Mouse (Mus musculus) lung, adult 2 months (tissue): ENCODE data around the gene Iqcd. TPM values are rescaled to one million over a fixed set of nuclear protein-coding genes. Genes with fewer than 3 reads are reported as not detected.

ENCODE experiments used
- DNase-seq: peaks from one replicate; pipeline ENCODE4 v3.0.0; 2022
- H3K4me1 ChIP-seq: fragments of 200-500 bp; 2 replicates; pipeline ENCODE4 v1.6.1; 2011; ENCODE audit warnings: low read length; ENCODE audit not compliant: control insufficient read depth, insufficient read depth
- H3K4me3 ChIP-seq: fragments of 200-500 bp; replicated peaks from 2 replicates; pipeline ENCODE3; 2011; ENCODE audit warnings: low read depth, mild to moderate bottlenecking, control low read depth, low read length; ENCODE audit errors: extremely low read depth
- CTCF ChIP-seq: fragments of 200-500 bp; IDR thresholded peaks from 2 replicates; pipeline ENCODE4 v1.5.1; 2011; ENCODE audit warnings: mild to moderate bottlenecking, low read length, control low read depth; ENCODE audit not compliant: insufficient read depth
- POLR2A ChIP-seq: fragments of 200-500 bp; IDR thresholded peaks from 2 replicates; pipeline ENCODE4 v1.6.1; 2011; ENCODE audit warnings: low read depth, mild to moderate bottlenecking, control low read depth, low read length, borderline replicate concordance; ENCODE audit errors: extremely low read depth
- WGBS: fragments of 180-500 bp; shearing (Covaris S2); methylation state at CpG from one replicate; pipeline ENCODE4 v1.1.7; 2018; 5-methylcytosine and 5-hydroxymethylcytosine counted together
- polyA plus RNA-seq: library from polyadenylated mRNA; depleted of rRNA; stranded (reverse); fragments of >200 nt; gene quantifications from 2 replicates; pipeline ENCODE4 v1.2.3, GENCODE M21; 2012

Gene Iqcd
- polyA plus RNA-seq, 1 experiment: 2.4 TPM

DNA sequence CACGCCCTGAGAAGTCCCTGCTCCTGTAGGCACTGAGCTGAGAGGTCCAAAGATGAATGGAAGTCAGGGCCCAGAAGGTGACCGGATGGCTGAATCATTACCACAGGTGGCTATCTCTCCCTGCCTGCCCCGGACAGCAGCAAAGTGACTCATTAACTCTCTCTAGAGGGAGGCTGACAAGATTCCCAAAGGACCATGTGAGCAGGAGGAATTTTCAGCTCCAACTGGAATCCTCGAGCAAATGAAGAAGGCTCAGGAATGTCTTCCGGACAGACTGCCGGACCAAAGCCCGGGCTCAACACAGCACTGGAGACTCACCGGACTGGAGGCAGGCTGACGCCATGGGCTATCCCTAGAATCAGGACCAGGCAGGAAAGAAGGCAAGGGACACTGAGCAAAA, 6.8 kb upstream of the Iqcd start:
- no peak for DNase-seq
- WGBS: 61% methylated on average over 9 of the region's 9 CpGs
- no peak for TF ChIP-seq CTCF
- TF ChIP-seq POLR2A: no peak
- H3K4me1 ChIP-seq: peaks cover 19% of the 10 kb centered on the region
- H3K4me3 ChIP-seq: no peak overlapping the region

DNA sequence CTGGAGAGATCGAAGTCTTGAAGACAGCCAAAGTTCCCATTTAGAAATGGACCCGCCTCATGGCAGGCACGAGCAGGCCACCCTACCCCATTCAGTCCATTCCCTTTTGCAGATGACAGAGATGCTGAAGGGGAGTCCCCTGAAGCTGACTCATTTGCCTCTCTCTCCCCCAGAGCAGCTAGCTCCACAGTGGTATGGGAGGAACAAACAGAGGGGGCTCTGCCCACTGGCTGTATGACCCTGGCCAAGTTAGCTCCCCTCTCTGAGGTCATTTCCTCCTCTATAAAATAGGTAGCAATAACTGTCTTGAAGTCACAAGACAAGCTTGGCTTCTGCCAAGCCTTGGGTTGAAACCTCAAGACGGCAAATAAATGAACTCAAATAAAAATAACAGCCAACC, 5.3 kb upstream of the Iqcd start:
- Histone ChIP-seq H3K4me3 (no peak overlapping the region), H3K4me1 (peaks cover 20% of the 10 kb centered on the region)
- 58% methylated on average over 4 of the region's 4 CpGs for WGBS
- DNase-seq: no peak
- no peak for TF ChIP-seq POLR2A
- no peak for TF ChIP-seq CTCF

DNA sequence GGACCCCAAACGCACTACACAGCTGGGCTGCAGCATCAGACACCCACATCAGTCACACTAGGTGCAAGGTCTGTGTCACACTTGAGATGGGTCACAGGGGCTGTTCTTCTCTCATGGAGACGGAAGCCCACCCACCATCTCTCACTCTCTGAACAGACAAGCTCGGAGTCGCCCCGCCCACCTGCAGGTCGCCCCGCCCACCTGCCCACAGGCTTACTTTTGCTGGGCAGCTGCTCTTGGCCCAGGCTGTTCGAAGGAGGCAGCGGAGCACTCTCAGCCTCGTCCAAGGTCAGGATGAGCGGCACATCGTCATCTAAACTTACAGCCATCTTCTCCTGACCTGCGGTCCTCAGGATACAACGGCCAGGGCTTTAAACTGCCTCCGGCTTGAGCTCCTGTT, 3.8 kb upstream of the Iqcd start:
- H3K4me3 ChIP-seq: no peak overlapping the region
- TF ChIP-seq CTCF (no peak), POLR2A (no peak)
- peaks cover 19% of the 10 kb centered on the region for H3K4me1 ChIP-seq
- 66% methylated on average over 15 of the region's 15 CpGs for WGBS
- no peak for DNase-seq

DNA sequence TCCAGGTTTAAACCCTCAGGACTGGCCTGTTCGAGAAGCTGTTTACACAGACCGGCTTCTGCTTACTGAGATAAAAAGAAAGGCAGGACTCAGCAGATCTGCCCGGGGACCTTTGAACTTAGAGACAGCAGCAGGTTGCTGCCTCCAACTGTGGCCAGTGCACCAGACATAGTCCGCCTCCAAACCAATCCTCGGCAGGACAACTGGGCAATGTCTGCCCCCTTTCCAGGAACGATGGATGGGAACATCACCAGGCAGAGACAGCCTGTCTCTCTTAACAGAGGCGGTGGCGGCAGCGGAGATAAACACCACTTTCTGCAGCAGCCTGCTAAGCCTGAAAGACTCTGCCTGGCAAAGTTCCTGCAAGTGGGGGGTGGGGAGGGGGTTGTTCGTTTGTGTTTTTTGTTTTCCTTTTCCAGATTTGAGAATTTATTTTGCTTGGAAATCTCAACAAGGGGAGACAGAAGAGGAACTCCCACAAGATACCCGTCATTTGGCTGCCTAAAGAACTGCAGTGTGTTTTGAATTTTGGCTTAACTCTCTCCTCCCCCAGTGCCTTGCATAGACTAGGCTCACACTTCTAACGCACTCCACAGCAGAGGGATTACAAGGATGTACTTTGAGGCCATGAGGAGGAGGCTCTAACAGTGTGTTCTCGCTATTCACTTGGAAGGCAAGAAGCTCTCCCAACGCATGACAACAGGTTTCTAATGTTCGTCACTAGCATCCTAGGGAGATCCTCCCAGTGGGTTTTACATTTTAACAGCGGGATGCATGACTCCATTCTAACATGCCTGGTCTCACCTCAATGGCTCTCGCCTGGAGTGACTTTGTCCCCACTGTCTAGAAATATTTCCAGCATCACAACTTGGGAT, 1.8 kb upstream of the Iqcd start:
- no peak for DNase-seq
- Histone ChIP-seq H3K4me1 (peaks cover 18% of the 10 kb centered on the region), H3K4me3 (peak overlapping the region; percentile 94)
- no peak for TF ChIP-seq POLR2A
- TF ChIP-seq CTCF: no peak
- WGBS: 7% methylated on average over 17 of the region's 17 CpGs

DNA sequence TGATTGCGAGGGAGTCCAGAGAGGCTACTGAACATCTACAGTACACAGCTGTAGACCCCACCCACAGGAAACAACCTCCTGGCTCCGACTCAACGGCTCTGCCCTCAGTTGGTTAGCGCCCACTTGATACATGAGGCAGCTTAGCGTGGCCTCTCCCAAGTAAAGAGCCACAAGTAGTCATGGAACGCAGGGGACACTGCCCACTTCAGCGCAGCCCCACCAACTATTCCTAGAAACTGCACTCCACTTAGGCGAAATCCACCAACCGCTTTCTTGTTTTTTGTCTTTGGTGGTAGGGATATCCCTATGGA, 1.2 kb upstream of the Iqcd start:
- H3K4me3 ChIP-seq: peak overlapping the region; percentile 94
- WGBS: 4% methylated on average over 9 of the region's 9 CpGs
- TF ChIP-seq POLR2A (peak; percentile 28; the same call in 1 of the 2 replicates), CTCF (no peak)

DNA sequence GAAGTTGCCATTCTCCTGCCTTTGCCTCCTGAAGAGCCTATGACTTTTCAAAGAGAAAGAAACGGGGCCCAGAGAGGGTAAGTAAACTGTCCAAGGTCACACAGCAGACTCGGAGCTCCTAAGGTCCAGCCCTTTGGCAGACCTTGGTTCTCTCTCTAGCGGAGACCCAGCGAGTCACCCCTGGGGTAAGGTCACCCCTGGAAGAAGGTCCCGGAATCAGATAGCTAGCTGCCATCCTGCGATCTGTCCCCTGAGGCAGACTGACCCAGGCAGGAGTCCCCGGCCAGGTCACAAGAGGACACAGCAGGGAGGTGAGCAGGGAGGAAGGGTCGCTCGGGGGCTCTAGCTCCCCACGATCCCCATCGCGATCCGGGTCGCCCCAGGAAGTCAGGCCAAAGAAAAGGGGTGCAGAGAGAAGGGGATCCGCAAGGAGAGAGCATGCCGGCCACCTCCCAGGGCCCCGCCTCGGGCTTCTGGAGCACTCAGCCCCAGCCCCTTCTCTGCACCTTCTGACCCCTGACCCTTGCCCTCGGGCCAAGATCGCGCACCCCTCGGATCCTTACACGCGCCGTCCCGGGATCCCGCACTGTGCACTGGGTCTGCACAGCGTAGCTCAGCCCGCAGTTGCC, 762 bp upstream of the Iqcd start:
- H3K4me3 ChIP-seq: peak overlapping the region; percentile 94
- no peak for TF ChIP-seq POLR2A
- peaks cover 15% of the 10 kb centered on the region for H3K4me1 ChIP-seq
- WGBS: under 1% methylated on average over 29 of the region's 29 CpGs
- DNase-seq: no peak

More for the DNA sequence above, 1.2 kb upstream of the Iqcd start:
- peak; percentile 49 for DNase-seq
- H3K4me1 ChIP-seq: peaks cover 15% of the 10 kb centered on the region

DNA sequence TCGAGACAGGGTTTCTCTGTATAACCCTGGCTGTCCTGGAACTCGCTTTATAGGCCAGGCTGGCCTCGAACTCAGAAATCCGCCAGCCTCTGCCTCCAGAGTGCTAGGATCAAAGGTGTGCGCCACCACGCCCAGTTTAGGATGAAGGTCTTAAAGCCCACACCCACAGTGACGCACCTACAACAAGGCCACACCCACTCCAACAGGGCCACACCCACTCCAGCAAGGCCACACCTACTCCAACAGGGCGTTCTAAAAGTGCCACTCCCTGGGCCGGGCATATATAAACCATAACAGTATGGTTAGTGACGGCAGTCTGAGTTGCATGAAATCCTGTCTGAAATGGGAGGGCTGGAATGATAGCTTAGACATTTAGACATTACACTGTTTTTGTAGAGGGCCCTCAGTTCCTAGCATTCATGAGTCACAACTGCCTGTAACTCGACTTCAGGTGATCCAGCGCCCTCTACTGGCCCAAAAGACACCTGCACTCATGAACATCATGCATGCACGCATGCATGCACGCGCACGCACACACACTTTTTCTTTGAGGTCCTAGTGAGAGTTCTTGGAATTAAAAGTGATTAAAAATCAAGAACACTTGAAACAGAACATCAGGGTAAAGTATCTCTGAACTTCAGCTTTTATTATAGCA, 1.7 kb downstream of the Iqcd start:
- Histone ChIP-seq H3K4me1 (peaks cover 15% of the 10 kb centered on the region), H3K4me3 (no peak overlapping the region)
- TF ChIP-seq CTCF (peak; percentile 57), POLR2A (no peak)
- no peak for DNase-seq
- WGBS: 69% methylated on average over 16 of the region's 16 CpGs

DNA sequence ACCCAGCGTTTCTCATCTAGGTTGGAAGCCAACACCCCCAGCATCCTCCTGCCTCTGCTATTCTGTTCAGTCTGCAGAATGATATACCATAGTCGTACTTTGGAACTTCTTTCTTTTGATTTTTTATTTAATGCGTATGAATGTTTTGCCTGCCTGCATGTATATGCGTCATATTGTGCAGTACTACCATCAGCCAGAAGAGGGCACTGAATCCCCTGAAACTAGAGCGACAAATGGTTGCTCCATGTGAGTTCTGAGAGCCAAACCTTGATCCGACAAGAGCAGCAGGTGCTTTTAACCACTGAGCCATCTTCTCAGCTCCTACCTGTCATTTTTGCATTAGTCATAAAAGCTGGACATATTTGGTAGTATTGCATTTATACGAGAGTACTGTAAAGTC, 3.3 kb downstream of the Iqcd start:
- peaks cover 8% of the 10 kb centered on the region for H3K4me1 ChIP-seq
- 69% methylated on average over 7 of the region's 7 CpGs for WGBS
- no peak overlapping the region for H3K4me3 ChIP-seq
- no peak for DNase-seq
- TF ChIP-seq CTCF (no peak), POLR2A (no peak)

DNA sequence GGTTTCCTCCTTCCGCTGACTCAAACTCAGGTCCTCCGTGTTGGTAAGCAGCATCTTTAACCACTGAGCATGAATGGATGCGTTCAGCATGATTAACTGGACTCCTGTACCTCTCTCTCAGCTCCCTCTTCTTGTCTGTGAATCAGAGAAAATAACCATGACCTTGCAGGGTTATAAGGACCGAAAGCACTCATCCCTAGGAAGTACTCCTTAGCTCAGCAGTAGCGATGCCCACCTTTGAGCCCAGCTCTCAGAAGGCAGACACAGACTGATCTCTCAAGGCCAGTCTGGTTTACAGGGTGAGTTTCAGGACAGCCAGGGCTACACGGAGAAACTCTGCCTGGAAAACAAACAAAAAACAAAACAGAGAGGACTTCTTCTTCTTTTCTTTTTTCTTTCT, 5.7 kb downstream of the Iqcd start:
- no peak for DNase-seq
- H3K4me1 ChIP-seq: no peaks in the 10 kb centered on the region
- WGBS: 83% methylated on average over 6 of the region's 6 CpGs
- H3K4me3 ChIP-seq: no peak overlapping the region
- TF ChIP-seq POLR2A: no peak

DNA sequence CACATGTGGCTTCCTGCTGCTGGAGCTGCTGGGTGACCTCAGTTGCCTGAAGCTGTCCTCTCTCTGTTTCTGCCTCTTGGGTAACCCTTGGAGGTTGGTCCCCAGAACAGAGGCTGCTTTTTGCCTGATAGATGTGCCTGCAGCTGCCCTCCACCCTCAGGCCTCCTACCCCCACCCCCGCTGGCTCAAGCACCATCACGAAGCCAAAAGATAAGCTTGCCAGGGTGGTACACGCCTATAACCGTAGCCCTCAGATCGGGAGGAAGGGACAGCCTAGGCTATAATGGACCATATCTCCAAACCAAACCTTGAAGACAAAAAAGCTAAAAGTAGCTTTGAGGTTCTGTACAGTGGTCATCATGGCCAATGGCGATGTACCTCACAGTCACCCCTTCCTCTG, 10.8 kb downstream of the Iqcd start:
- H3K4me1 ChIP-seq: no peaks in the 10 kb centered on the region
- TF ChIP-seq POLR2A (no peak), CTCF (no peak)
- WGBS: 77% methylated on average over 6 of the region's 6 CpGs
- no peak overlapping the region for H3K4me3 ChIP-seq
- DNase-seq: no peak
